22 mouse cellular contexts compared by ENCODE assay signal in the genomic region with DNA sequence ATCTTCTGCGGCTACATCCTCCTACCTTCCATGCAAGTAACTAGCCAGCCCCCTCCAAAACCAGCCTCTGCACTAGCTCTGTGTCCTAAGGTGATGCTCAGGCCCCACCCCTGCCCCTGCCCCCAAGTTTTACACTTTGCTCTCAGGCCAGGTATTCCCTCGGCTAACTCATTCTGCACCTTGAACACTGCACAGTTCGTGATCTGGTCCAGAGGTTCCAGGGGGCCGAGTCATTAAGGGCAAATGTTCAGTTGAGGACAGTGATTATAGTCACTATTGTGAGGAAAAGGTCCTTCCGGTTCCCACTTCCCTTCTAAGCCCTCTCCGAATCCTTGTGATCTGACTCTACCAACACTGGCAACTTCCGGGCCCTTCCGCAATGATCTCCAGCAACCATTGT. TPM values are rescaled to one million over a fixed set of nuclear protein-coding genes. Genes with fewer than 3 reads are reported as not detected.
DNase-seq lines count a peak whose midpoint lies in the region; ATAC-seq lines count a peak whose summit lies in the region.
"Had no signal": no experiment of that assay in that cellular context is flagged by ENCODE, and none has a peak within 500 bp of the region (broad histone marks: within the 10 kb centered on the region; RNA-seq: fewer than 3 reads in every experiment).

No protein-coding gene starts in this region.

- H3K4me3 ChIP-seq in kidney, embryonic 15.5 days (replicated peaks), result no peak overlapping the region
- H3K4me3 ChIP-seq: embryonic facial prominence, embryonic 13.5 days; embryonic facial prominence, embryonic 15.5 days; erythroblast, embryonic 14.5 days; forebrain, embryonic 10.5 days; forebrain, embryonic 12.5 days had no signal

- H3K4me2 ChIP-seq in kidney, embryonic 15.5 days, result no peak overlapping the region
- H3K4me2 ChIP-seq: embryonic facial prominence, embryonic 13.5 days; embryonic facial prominence, embryonic 15.5 days; forebrain, embryonic 12.5 days had no signal

- no peak for ATAC-seq in kidney, embryonic 15.5 days (replicated peaks; ENCODE audit: low FRiP score)
- ATAC-seq: forebrain, embryonic 14.5 days; forebrain, embryonic 16.5 days had no signal

- no peak overlapping the region for H3K9ac ChIP-seq in kidney, embryonic 15.5 days
- H3K9ac ChIP-seq: embryonic facial prominence, embryonic 13.5 days; embryonic facial prominence, embryonic 15.5 days; forebrain, embryonic 12.5 days had no signal

- 85% methylated on average over 8 of the region's 8 CpGs for WGBS in kidney, embryonic 15.5 days

- H3K4me1 ChIP-seq in kidney, embryonic 15.5 days, result peaks cover 20% of the 10 kb centered on the region
- H3K4me1 ChIP-seq: embryonic facial prominence, embryonic 13.5 days; embryonic facial prominence, embryonic 15.5 days; forebrain, embryonic 12.5 days had no signal

- H3K36me3 ChIP-seq in kidney, embryonic 15.5 days, result no peaks in the 10 kb centered on the region
- H3K36me3 ChIP-seq: embryonic facial prominence, embryonic 13.5 days; embryonic facial prominence, embryonic 15.5 days; forebrain, embryonic 10.5 days; forebrain, embryonic 12.5 days had no signal

- H3K27me3 ChIP-seq in kidney, embryonic 15.5 days, result no peaks in the 10 kb centered on the region
- H3K27me3 ChIP-seq: embryonic facial prominence, embryonic 13.5 days; embryonic facial prominence, embryonic 15.5 days; forebrain, embryonic 12.5 days had no signal

- no peaks in the 10 kb centered on the region for H3K9me3 ChIP-seq in kidney, embryonic 15.5 days (replicated peaks)
- H3K9me3 ChIP-seq: embryonic facial prominence, embryonic 13.5 days; embryonic facial prominence, embryonic 15.5 days; forebrain, embryonic 10.5 days; forebrain, embryonic 12.5 days had no signal

- peak; percentile 51 for DNase-seq in kidney, adult 9 months
- DNase-seq in kidney, postnatal 36 days, result peak; percentile 17 to 39
- DNase-seq in kidney, postnatal 10 days, result no peak
- DNase-seq: adrenal gland, adult 2 months; adrenal gland, postnatal 10 days; adrenal gland, postnatal 25 days; cerebellum, adult 11 months; cerebellum, adult 18-20 months; cerebellum, adult 8-10 months; cerebellum, adult 9-11 months; cerebellum, postnatal 14 days; cerebellum, postnatal 36 days; embryo, embryonic 11 days had no signal

- no peak overlapping the region for H3K27ac ChIP-seq in kidney, embryonic 15.5 days
- H3K27ac ChIP-seq: embryonic facial prominence, embryonic 13.5 days; embryonic facial prominence, embryonic 15.5 days; forebrain, embryonic 10.5 days; forebrain, embryonic 12.5 days had no signal

RNA-seq across cellular contexts. Expression of a gene that starts 14.7 kb away (rescaled TPM):
- polyA plus RNA-seq in kidney, embryonic 15.5 days (2015; fragmentation: Nextera tagmentation; extraction: Ambion mirVana), result 1.0 and 2.4 TPM in 2 replicates
- polyA plus RNA-seq: forebrain, embryonic 10.5 days had no signal

RNA-seq across cellular contexts. Expression of a gene that starts 26.7 kb away (rescaled TPM):
- polyA plus RNA-seq in kidney, embryonic 15.5 days (2015; fragmentation: Nextera tagmentation; extraction: Ambion mirVana), result 16.5 and 18.3 TPM in 2 replicates
- polyA plus RNA-seq: forebrain, embryonic 12.5 days had no signal

RNA-seq across cellular contexts. Expression of a gene that starts 45.1 kb away (rescaled TPM):
- polyA plus RNA-seq in kidney, embryonic 15.5 days (2015; fragmentation: Nextera tagmentation; extraction: Ambion mirVana), result 2.6 and 3.2 TPM in 2 replicates
- polyA plus RNA-seq: C2C12 had no signal

RNA-seq across cellular contexts. Expression of a gene that starts 47.1 kb away (rescaled TPM):
- polyA plus RNA-seq in kidney, embryonic 15.5 days (2015; fragmentation: Nextera tagmentation; extraction: Ambion mirVana), result 9.6 and 9.9 TPM in 2 replicates
